Mouse (Mus musculus) kidney, embryonic 14.5 days (tissue): ENCODE measurements around the gene Dok5. TPM values are rescaled to one million over a fixed set of nuclear protein-coding genes. Genes with fewer than 3 reads are reported as not detected.
A peak's percentile ranks its signal among the peaks of the same experiment; 100 is the strongest.

Source experiments
- ATAC-seq: fragments of 200-750 bp; cut with Nextera tagmentation; 2 replicates; pipeline ENCODE4 v1.8.0; 2017; ENCODE audit warnings: moderate number of reproducible peaks, mild to moderate bottlenecking, moderate TSS enrichment, moderate library complexity; ENCODE audit not compliant: low FRiP score, low TSS enrichment
- H3K27ac ChIP-seq: fragments of 300-500 bp; sonication (generic); 2 replicates; pipeline ENCODE4 v1.5.1; 2014; ENCODE audit warnings: low read depth, mild to moderate bottlenecking, low read length, moderate library complexity, mixed read lengths
- H3K27me3 ChIP-seq: fragments of 300-500 bp; sonication (generic); 2 replicates; pipeline ENCODE4 v1.6.1; 2014; ENCODE audit warnings: mild to moderate bottlenecking, low read length; ENCODE audit not compliant: control insufficient read depth, insufficient read depth
- H3K36me3 ChIP-seq: fragments of 300-500 bp; sonication (generic); 2 replicates; pipeline ENCODE4 v1.6.1; 2014; ENCODE audit warnings: low read length, mixed read lengths; ENCODE audit not compliant: control insufficient read depth, insufficient read depth
- H3K4me1 ChIP-seq: fragments of 300-500 bp; sonication (generic); 2 replicates; pipeline ENCODE4 v1.6.1; 2014; ENCODE audit warnings: low read length, mixed read lengths; ENCODE audit not compliant: control insufficient read depth, insufficient read depth
- H3K4me2 ChIP-seq: fragments of 300-500 bp; sonication (generic); replicated peaks from 2 replicates; pipeline ENCODE4 v1.6.1; 2014; ENCODE audit warnings: low read depth, mild to moderate bottlenecking, low read length
- H3K4me3 ChIP-seq: fragments of 300-500 bp; sonication (generic); 2 replicates; pipeline ENCODE4 v1.5.1; 2014; ENCODE audit warnings: mild to moderate bottlenecking, low read length
- H3K9ac ChIP-seq: fragments of 300-500 bp; sonication (generic); 2 replicates; pipeline ENCODE4 v1.6.1; 2014; ENCODE audit warnings: low read depth, mild to moderate bottlenecking, low read length, moderate library complexity
- H3K9me3 ChIP-seq: fragments of 300-500 bp; sonication (generic); 2 replicates; pipeline ENCODE4 v1.6.1; 2016; ENCODE audit warnings: low read length; ENCODE audit not compliant: control insufficient read depth
- WGBS: fragments of 180-500 bp; shearing (Covaris S2); extraction: QIAGEN DNeasy Blood & Tissue Kit; methylation state at CpG from one replicate; pipeline ENCODE4 v1.1.7; 2014; 5-methylcytosine and 5-hydroxymethylcytosine counted together
- polyA plus RNA-seq: library from polyadenylated mRNA; unstranded; fragments of >200 nt; fragmentation: Nextera tagmentation; extraction: Ambion mirVana; gene quantifications from 2 replicates; pipeline ENCODE4 v1.2.1, GENCODE M21; 2014

Dok5 gene
- polyA plus RNA-seq, 1 experiment from 2014 or later, result 0.85 TPM

- no peaks in the 10 kb centered on the region for H3K27me3 ChIP-seq
- H3K4me2 ChIP-seq, result no peak overlapping the region
- H3K9me3 ChIP-seq, result no peaks in the 10 kb centered on the region
- 89% methylated on average over 6 of the region's 6 CpGs for WGBS
- no peak for ATAC-seq
- H3K9ac ChIP-seq, result no peak overlapping the region
- no peak overlapping the region for H3K4me3 ChIP-seq
- H3K27ac ChIP-seq, result no peak overlapping the region
- H3K36me3 ChIP-seq, result no peaks in the 10 kb centered on the region
- H3K4me1 ChIP-seq, result 0 out of 2 replicates have a peak, but pooled peaks cover 3% of the 10 kb centered on the region
Measured at GRCm38 (mm10) chr2:170852337-170852736, 120.7 kb downstream of the Dok5 start.

DNA sequence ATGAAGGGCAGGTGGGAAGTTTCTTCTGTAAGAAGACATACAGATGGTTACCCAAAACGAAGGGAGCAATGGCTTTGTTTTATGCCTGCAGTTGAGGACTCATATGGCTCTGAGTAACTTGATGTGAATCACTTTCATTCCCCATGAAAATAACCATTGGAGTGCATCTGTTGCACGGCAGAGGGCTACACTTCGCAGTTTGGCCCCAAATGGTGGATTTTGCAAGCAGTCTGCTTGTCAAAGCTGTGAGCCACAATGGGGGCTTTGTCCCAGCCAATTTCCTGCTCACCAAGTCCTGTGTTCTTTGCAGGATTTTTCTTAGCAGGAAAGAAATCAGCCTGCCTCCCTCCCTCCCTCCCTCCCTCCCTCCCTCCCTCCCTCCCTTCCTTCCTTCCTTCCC lies 123.6 kb downstream of the Dok5 start:
- Histone ChIP-seq H3K36me3 (no peaks in the 10 kb centered on the region), H3K9me3 (no peaks in the 10 kb centered on the region), H3K4me1 (peaks cover 10% of the 10 kb centered on the region; the same call in 1 of the 2 replicates), H3K27ac (no peak overlapping the region), H3K4me3 (no peak overlapping the region), H3K27me3 (no peaks in the 10 kb centered on the region), H3K9ac (no peak overlapping the region), H3K4me2 (no peak overlapping the region)
- ATAC-seq, result no peak
- WGBS, result 64% methylated on average over 3 of the region's 3 CpGs

DNA sequence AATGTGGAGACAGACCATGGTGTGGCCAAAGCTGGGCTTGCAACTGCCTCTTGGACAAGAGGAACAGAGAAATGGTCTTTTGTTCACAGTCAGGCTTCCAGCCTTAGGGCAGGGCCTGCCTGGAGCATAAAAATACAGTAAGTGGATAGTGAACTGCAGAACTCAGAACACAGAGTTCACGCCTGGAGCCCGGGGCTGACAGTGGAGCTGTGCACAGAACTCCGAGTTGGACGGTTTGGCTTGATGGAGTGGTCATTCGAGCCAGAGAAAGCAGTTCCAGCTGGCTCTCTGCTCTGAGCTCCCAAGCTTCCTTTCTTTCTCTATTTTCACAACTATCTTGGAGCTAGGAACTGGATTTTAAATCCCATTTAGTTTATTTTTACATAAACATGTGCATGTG lies 124.5 kb downstream of the Dok5 start:
- no peak for ATAC-seq
- no peaks in the 10 kb centered on the region for H3K9me3 ChIP-seq
- H3K4me3 ChIP-seq, result no peak overlapping the region
- H3K36me3 ChIP-seq, result no peaks in the 10 kb centered on the region
- H3K27me3 ChIP-seq, result no peaks in the 10 kb centered on the region
- no peak overlapping the region for H3K4me2 ChIP-seq
- H3K4me1 ChIP-seq, result peaks cover 10% of the 10 kb centered on the region; the same call in 1 of the 2 replicates
- H3K27ac ChIP-seq, result 0 out of 2 replicates have a peak overlapping the region, but pooled peaks have one; percentile 26
- H3K9ac ChIP-seq, result no peak overlapping the region
- 22% methylated on average over 5 of the region's 5 CpGs for WGBS

- Histone ChIP-seq H3K9me3 (no peaks in the 10 kb centered on the region), H3K4me1 (peaks cover 10% of the 10 kb centered on the region; the same call in 1 of the 2 replicates), H3K4me2 (no peak overlapping the region), H3K27me3 (no peaks in the 10 kb centered on the region), H3K9ac (no peak overlapping the region), H3K27ac (no peak overlapping the region), H3K36me3 (no peaks in the 10 kb centered on the region), H3K4me3 (no peak overlapping the region)
- peak; percentile 56; the same call in 1 of the 2 replicates for ATAC-seq
- 29% methylated on average over 7 of the region's 7 CpGs for WGBS
Measured at GRCm38 (mm10) chr2:170857507-170857906, 125.9 kb downstream of the Dok5 start.

GRCm38 (mm10) chr2:170858640-170859039 lies 127.0 kb downstream of the Dok5 start:
- no peak for ATAC-seq
- Histone ChIP-seq H3K4me3 (no peak overlapping the region), H3K36me3 (no peaks in the 10 kb centered on the region), H3K27me3 (no peaks in the 10 kb centered on the region), H3K27ac (no peak overlapping the region), H3K9ac (no peak overlapping the region), H3K9me3 (no peaks in the 10 kb centered on the region), H3K4me1 (peaks cover 10% of the 10 kb centered on the region; the same call in 1 of the 2 replicates), H3K4me2 (no peak overlapping the region)
- WGBS, result 51% methylated on average over 3 of the region's 3 CpGs

GRCm38 (mm10) chr2:170860576-170860975 lies 129.0 kb downstream of the Dok5 start:
- peaks cover 10% of the 10 kb centered on the region; the same call in 1 of the 2 replicates for H3K4me1 ChIP-seq
- no peak for ATAC-seq
- H3K9ac ChIP-seq, result no peak overlapping the region
- no peak overlapping the region for H3K27ac ChIP-seq
- H3K4me2 ChIP-seq, result no peak overlapping the region
- no peaks in the 10 kb centered on the region for H3K9me3 ChIP-seq
- no peaks in the 10 kb centered on the region for H3K27me3 ChIP-seq
- WGBS, result 53% methylated on average over 4 of the region's 4 CpGs
- H3K4me3 ChIP-seq, result no peak overlapping the region
- H3K36me3 ChIP-seq, result no peaks in the 10 kb centered on the region

DNA sequence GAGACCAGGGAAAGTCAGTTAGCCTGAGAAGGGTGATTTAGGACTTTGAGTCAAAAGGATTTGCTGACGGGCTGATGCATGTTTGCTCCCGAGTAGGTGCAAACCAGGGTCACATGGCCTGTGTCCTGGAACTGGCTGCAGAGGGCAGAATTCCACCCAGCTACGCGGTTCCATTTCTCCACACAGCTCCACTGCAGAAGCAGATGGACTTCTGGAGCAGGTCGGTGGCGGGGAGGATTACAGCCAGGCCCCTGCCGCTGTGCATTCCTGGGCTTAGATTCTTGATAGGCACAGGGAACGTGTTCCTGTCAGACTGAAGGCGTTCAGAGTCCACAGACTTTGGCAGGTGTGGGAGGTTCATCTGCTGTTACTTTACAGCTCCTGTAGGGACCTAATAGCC lies 131.2 kb downstream of the Dok5 start:
- no peak for ATAC-seq
- Histone ChIP-seq H3K36me3 (no peaks in the 10 kb centered on the region), H3K27me3 (no peaks in the 10 kb centered on the region), H3K4me2 (no peak overlapping the region), H3K9me3 (no peaks in the 10 kb centered on the region), H3K4me3 (no peak overlapping the region), H3K9ac (no peak overlapping the region), H3K27ac (no peak overlapping the region), H3K4me1 (peaks cover 5% of the 10 kb centered on the region; the same call in 1 of the 2 replicates)
- WGBS, result 50% methylated on average over 9 of the region's 9 CpGs

GRCm38 (mm10) chr2:170863201-170863600 lies 131.6 kb downstream of the Dok5 start:
- Histone ChIP-seq H3K4me3 (no peak overlapping the region), H3K9ac (no peak overlapping the region), H3K4me2 (no peak overlapping the region), H3K27ac (no peak overlapping the region), H3K4me1 (0 out of 2 replicates have a peak, but pooled peaks cover 3% of the 10 kb centered on the region), H3K27me3 (no peaks in the 10 kb centered on the region), H3K36me3 (no peaks in the 10 kb centered on the region), H3K9me3 (no peaks in the 10 kb centered on the region)
- no peak for ATAC-seq
- WGBS, result 91% methylated on average over 10 of the region's 10 CpGs

DNA sequence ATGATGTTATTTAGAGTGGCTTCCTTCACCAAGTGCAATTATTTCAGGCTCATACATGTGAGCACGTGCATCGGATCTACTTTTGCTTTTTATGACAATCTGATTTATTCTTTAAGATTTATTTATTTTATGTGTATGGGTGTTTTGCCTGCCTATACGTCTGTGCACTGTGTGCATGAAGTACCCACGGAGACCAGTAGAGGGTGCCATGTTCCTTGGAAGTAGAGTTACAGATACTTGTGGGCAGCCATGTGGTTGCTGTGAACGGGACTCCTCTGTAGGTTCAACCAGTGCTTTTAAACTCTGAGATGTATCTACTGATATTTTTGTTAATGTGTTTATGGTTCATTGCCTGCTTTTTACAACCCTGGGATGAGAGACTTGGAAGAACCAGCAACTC lies 132.4 kb downstream of the Dok5 start:
- ATAC-seq, result no peak
- Histone ChIP-seq H3K9ac (no peak overlapping the region), H3K36me3 (no peaks in the 10 kb centered on the region), H3K4me1 (0 out of 2 replicates have a peak, but pooled peaks cover 1% of the 10 kb centered on the region), H3K4me2 (no peak overlapping the region), H3K4me3 (no peak overlapping the region), H3K27ac (no peak overlapping the region), H3K9me3 (no peaks in the 10 kb centered on the region), H3K27me3 (no peaks in the 10 kb centered on the region)
- WGBS, result 86% methylated on average over 5 of the region's 5 CpGs
